Mouse (Mus musculus): Measurements from ENCODE around the gene Vps50. TPM values are rescaled to one million over a fixed set of nuclear protein-coding genes. Genes with fewer than 3 reads are reported as not detected.

Vps50 gene
- polyA plus RNA-seq (2012; rRNA removed), result 28.1 and 29.2 TPM in 2 replicates

DNA sequence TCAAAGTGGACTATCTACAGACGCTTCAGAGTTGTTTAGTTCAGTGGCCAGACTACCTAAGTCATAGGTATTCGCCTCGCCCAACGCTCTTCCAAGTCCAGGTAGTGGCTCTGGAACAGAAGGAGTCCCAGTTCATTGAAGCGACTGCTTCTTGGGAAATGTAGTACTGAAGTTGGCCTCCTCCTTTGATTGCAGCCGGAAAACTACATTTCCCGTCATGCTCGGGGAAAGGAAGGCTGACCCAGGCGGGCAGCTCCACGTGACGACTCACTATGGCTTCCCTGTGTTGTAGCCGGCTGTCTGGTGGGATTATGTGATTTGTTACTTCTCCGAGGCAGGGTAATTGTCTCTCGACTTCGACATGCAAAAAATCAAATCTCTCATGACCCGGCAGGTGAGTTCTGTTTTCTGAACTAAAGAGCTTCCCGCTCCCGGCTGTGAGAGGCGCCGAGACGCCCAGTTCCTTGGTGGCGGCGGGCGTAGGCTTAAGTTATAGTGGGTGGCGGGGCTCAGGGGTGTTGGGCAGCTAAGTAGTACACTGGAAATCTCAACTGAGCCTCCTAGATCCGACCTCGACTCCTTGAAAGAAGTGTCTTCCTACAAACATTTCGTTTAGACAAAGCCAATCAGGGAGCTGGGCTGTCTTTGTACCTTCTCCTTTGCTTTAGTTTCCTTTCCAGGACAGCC lies at the start of gene Vps50, which contains the start of gene Hepacam2:
Vps50 (plus strand) TSS at position 221 of the 687 bp plus-strand sequence.
Hepacam2 (minus strand) TSS at position 137 of the 687 bp plus-strand sequence.
- under 1% methylated on average over 28 of the region's 28 CpGs for WGBS
- peak within 1 kb of the TSS; percentile 86 for H3K4me3 ChIP-seq (replicated peaks; ENCODE audit: insufficient read depth, low read depth, low read length)
- peak; percentile 88 to 93 for DNase-seq
- no peaks in the 10 kb centered on the region for H3K4me1 ChIP-seq (ENCODE audit: control insufficient read depth, insufficient read depth, low read length)
- H3K27me3 ChIP-seq (ENCODE audit: control insufficient read depth, insufficient read depth, low read length), result no peaks in the 10 kb centered on the region
- H3K27ac ChIP-seq (ENCODE audit: insufficient read depth, low read length), result no peak within 1 kb of the TSS
- no peak for TF ChIP-seq CTCF (IDR thresholded peaks at IDR 0.05; ENCODE audit: borderline replicate concordance, insufficient read depth, low read depth, low read length)
- TF ChIP-seq POLR2A (IDR thresholded peaks at IDR 0.05; ENCODE audit: borderline replicate concordance, insufficient read depth, low read length), result peak; percentile 58; the same call in 1 of the 2 replicates

DNA sequence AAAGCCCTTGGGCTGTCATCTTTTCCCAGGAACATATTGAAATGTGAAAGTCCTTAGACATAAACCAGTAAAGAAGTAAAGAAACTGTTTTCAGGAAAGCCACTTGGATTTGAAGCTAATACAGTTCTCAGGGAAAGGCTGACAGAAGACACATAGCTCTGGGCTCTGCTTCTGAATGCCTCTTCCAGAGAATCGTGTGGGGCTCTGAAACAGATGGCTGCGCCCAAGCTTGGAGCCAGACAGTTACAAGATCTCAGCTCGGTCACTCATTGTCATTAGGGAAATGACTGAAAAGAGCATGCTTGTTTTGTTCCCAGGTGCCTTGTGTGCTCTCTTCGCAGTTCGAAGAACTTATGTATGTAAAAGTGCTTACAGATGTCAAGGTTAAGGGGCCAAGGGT lies 43.8 kb upstream of the Vps50 start:
- Histone ChIP-seq H3K4me3 (replicated peaks; ENCODE audit: insufficient read depth, low read depth, low read length) (no peak overlapping the region), H3K4me1 (ENCODE audit: control insufficient read depth, insufficient read depth, low read length) (no peaks in the 10 kb centered on the region), H3K27me3 (ENCODE audit: control insufficient read depth, insufficient read depth, low read length) (no peaks in the 10 kb centered on the region), H3K27ac (ENCODE audit: insufficient read depth, low read length) (no peak overlapping the region)
- WGBS, result 7% methylated on average over 5 of the region's 5 CpGs
- DNase-seq, result no peak
- TF ChIP-seq CTCF (IDR thresholded peaks at IDR 0.05; ENCODE audit: borderline replicate concordance, insufficient read depth, low read depth, low read length), result no peak
- TF ChIP-seq POLR2A (IDR thresholded peaks at IDR 0.05; ENCODE audit: borderline replicate concordance, insufficient read depth, low read length), result no peak

DNA sequence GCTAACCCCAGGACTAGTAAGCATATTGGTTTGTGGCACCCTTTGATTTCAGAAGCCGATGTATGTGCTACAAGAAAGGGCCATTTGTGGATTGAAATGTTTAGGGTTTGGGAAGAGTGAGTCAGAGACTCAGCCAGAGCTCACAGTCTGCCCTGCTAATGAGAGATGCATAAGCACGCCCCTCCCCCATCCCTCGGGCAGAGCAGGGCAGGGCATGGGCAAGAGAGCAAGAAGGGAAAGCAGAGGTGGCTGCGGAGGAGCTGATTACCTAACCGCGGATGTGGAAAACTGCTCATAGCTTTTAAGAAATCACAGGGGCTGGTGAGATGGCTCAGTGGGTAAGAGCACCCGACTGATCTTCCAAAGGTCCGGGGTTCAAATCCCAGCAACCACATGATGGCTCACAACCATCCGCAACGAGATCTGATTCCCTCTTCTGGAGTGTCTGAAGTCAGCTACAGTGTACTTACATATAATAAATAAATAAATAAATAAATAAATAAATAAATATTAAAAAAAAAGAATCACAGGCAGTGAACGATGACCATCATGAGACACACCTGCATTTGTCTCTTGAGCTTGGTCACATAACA lies 42.1 kb upstream of the Vps50 start:
- Histone ChIP-seq H3K4me1 (ENCODE audit: control insufficient read depth, insufficient read depth, low read length) (no peaks in the 10 kb centered on the region), H3K4me3 (replicated peaks; ENCODE audit: insufficient read depth, low read depth, low read length) (no peak overlapping the region)
- 65% methylated on average over 11 of the region's 11 CpGs for WGBS

DNA sequence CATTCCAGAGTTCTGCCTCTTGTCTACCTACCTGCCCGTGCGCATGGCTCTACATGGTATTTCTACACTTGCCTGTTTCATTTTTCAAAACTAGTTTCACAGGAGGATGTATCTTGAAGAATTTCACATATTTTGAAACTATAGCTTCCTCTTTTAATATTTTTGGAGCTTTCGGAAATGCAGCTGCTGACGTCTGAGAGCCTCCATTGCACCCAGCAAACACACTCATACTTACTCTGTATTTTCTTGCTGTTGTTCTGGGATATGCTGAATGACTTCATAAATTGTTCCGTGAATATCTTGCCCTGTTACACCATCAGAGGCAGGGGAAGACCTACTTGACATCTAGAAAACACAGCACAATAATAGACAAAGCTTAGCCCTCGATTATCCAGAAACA lies 35.2 kb upstream of the Vps50 start:
- 78% methylated on average over 6 of the region's 6 CpGs for WGBS
- H3K4me1 ChIP-seq (ENCODE audit: control insufficient read depth, insufficient read depth, low read length), result no peaks in the 10 kb centered on the region
- no peak overlapping the region for H3K4me3 ChIP-seq (replicated peaks; ENCODE audit: insufficient read depth, low read depth, low read length)
- no peak overlapping the region for H3K27ac ChIP-seq (ENCODE audit: insufficient read depth, low read length)
- no peaks in the 10 kb centered on the region for H3K27me3 ChIP-seq (ENCODE audit: control insufficient read depth, insufficient read depth, low read length)
- no peak for DNase-seq
- TF ChIP-seq CTCF (IDR thresholded peaks at IDR 0.05; ENCODE audit: borderline replicate concordance, insufficient read depth, low read depth, low read length) (no peak), POLR2A (IDR thresholded peaks at IDR 0.05; ENCODE audit: borderline replicate concordance, insufficient read depth, low read length) (no peak)

More for the DNA sequence above, 42.1 kb upstream of the Vps50 start:
- DNase-seq, result no peak
- no peak overlapping the region for H3K27ac ChIP-seq (ENCODE audit: insufficient read depth, low read length)
- no peaks in the 10 kb centered on the region for H3K27me3 ChIP-seq (ENCODE audit: control insufficient read depth, insufficient read depth, low read length)
- TF ChIP-seq POLR2A (IDR thresholded peaks at IDR 0.05; ENCODE audit: borderline replicate concordance, insufficient read depth, low read length), result no peak
- no peak for TF ChIP-seq CTCF (IDR thresholded peaks at IDR 0.05; ENCODE audit: borderline replicate concordance, insufficient read depth, low read depth, low read length)

DNA sequence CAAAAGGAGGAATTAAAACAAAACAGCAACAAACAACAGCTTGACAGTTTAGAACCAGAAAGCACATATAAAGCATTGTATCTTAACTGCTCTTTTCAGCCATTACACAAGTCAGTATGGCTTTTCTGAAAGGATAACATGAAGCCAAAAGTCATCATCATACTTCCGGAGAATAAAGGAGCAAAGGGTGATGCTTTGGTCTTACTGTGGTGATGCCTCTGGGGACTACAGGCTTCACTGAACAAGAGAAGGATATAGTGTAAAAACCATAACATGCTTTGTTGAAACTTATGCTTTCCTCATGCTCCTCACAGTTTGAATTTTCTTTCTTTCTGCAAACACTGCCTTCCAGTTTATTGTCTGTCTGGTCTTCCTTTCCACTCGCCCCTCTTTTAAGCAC lies 34.6 kb upstream of the Vps50 start:
- DNase-seq, result no peak
- Histone ChIP-seq H3K27me3 (ENCODE audit: control insufficient read depth, insufficient read depth, low read length) (no peaks in the 10 kb centered on the region), H3K27ac (ENCODE audit: insufficient read depth, low read length) (no peak overlapping the region), H3K4me3 (replicated peaks; ENCODE audit: insufficient read depth, low read depth, low read length) (no peak overlapping the region), H3K4me1 (ENCODE audit: control insufficient read depth, insufficient read depth, low read length) (no peaks in the 10 kb centered on the region)
- 87% methylated on average over 2 of the region's 2 CpGs for WGBS
- TF ChIP-seq CTCF (IDR thresholded peaks at IDR 0.05; ENCODE audit: borderline replicate concordance, insufficient read depth, low read depth, low read length), result no peak
- TF ChIP-seq POLR2A (IDR thresholded peaks at IDR 0.05; ENCODE audit: borderline replicate concordance, insufficient read depth, low read length), result no peak

DNA sequence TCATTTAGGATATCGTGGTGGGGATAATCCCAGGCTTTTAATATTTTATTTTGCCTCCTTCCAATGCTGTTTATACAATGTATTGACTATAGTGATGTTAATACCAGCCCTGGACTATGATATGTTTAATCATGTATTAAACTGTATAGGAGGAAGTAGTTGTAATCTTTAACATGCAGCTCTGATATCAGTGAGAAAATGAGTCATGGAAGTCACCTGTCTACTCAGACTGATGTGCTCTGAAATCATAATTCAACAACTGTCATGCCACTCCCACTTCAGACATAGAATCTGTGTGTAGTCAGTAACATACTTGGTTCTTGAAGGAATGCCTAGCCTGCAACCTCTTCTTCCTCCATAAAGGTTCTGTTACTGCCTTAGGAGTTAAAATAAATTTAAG lies 29.6 kb upstream of the Vps50 start:
- DNase-seq, result no peak
- Histone ChIP-seq H3K4me1 (ENCODE audit: control insufficient read depth, insufficient read depth, low read length) (no peaks in the 10 kb centered on the region), H3K27me3 (ENCODE audit: control insufficient read depth, insufficient read depth, low read length) (no peaks in the 10 kb centered on the region), H3K27ac (ENCODE audit: insufficient read depth, low read length) (no peak overlapping the region), H3K4me3 (replicated peaks; ENCODE audit: insufficient read depth, low read depth, low read length) (no peak overlapping the region)
- TF ChIP-seq POLR2A (IDR thresholded peaks at IDR 0.05; ENCODE audit: borderline replicate concordance, insufficient read depth, low read length) (no peak), CTCF (IDR thresholded peaks at IDR 0.05; ENCODE audit: borderline replicate concordance, insufficient read depth, low read depth, low read length) (no peak)
- WGBS, result 45% methylated on average over 1 of the region's 1 CpGs

DNA sequence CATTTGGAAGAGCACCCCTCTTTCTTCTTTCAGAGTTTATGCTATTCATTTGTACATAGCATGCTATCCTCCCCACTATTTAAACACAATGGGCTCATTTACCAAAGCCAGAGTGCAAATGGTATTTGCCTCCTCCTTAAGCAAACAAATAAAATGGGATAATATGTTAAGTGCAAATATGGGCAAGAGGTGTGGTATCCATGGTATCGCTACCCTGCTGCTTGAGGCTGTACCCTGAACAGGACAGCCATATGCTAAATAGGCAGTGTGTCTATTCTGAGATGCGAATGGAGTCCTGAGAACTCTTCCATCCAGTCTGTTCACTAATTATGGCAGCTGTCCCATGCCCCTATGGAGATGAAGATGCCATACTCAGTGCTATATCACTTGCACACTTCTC lies 27.5 kb upstream of the Vps50 start:
- no peak overlapping the region for H3K27ac ChIP-seq (ENCODE audit: insufficient read depth, low read length)
- no peaks in the 10 kb centered on the region for H3K4me1 ChIP-seq (ENCODE audit: control insufficient read depth, insufficient read depth, low read length)
- no peaks in the 10 kb centered on the region for H3K27me3 ChIP-seq (ENCODE audit: control insufficient read depth, insufficient read depth, low read length)
- WGBS, result 53% methylated on average over 2 of the region's 2 CpGs
- no peak overlapping the region for H3K4me3 ChIP-seq (replicated peaks; ENCODE audit: insufficient read depth, low read depth, low read length)
- TF ChIP-seq CTCF (IDR thresholded peaks at IDR 0.05; ENCODE audit: borderline replicate concordance, insufficient read depth, low read depth, low read length) (no peak), POLR2A (IDR thresholded peaks at IDR 0.05; ENCODE audit: borderline replicate concordance, insufficient read depth, low read length) (no peak)
- no peak for DNase-seq

DNA sequence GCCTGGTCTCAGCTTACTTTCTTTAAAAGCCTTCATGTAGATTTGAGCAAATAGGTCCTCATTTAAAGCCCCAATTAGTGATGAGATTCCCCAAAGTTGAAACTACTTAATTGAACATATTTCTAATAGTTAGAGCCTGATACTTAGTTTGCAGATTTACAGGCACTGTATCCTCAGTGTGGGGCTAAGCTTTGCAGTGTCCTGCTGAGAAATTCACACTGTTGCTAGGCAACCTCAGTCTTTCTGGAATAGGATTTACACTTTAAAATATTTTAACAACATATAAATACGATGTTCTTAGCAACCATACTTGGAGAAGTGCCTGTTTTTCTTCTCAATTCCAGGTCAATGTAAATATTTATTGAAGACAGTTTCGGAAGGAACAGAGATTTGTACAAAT lies 21.9 kb upstream of the Vps50 start:
- H3K27ac ChIP-seq (ENCODE audit: insufficient read depth, low read length), result no peak overlapping the region
- DNase-seq, result no peak
- no peaks in the 10 kb centered on the region for H3K4me1 ChIP-seq (ENCODE audit: control insufficient read depth, insufficient read depth, low read length)
- no peak for TF ChIP-seq POLR2A (IDR thresholded peaks at IDR 0.05; ENCODE audit: borderline replicate concordance, insufficient read depth, low read length)
- no peak for TF ChIP-seq CTCF (IDR thresholded peaks at IDR 0.05; ENCODE audit: borderline replicate concordance, insufficient read depth, low read depth, low read length)
- 25% methylated on average over 2 of the region's 2 CpGs for WGBS
- H3K27me3 ChIP-seq (ENCODE audit: control insufficient read depth, insufficient read depth, low read length), result no peaks in the 10 kb centered on the region
- no peak overlapping the region for H3K4me3 ChIP-seq (replicated peaks; ENCODE audit: insufficient read depth, low read depth, low read length)

Measured in cerebellum, adult 2 months (tissue).